Mouse (Mus musculus): ENCODE measurements around the gene Lyar.

DNA sequence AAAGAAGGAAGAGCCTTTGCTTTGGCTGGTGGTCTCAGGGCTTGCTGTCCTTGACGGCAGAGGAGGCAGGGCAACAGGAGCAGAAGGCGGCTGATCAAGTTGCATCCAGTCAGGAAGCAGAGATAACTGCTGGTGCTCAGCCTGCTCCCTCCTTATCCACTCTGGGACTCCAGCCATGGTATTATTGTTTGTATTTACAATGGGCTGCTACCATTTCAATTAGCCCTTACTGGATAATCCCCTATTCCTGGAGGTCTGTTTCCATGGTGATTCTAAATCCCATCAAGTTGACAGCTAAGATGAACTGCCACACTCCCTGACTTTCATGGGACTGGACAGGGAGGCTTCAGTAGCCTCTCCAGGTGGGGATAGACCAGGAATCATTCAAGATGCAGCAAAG, 25.3 kb upstream of the Lyar start:
- TF ChIP-seq CTCF (IDR thresholded peaks at IDR 0.05; ENCODE audit: low read depth) (no peak), EP300 (IDR thresholded peaks at IDR 0.05; ENCODE audit: low read depth) (no peak)

Data from liver, postnatal 0 days (tissue).